Mouse (Mus musculus): Measurements from ENCODE around the gene Tbca.

- TF ChIP-seq CTCF (IDR thresholded peaks at IDR 0.05; ENCODE audit: control insufficient read depth, insufficient read depth, insufficient read length) (no peak), MYOD1 (IDR thresholded peaks at IDR 0.05; ENCODE audit: control insufficient read depth, insufficient read length, low read depth) (no peak), CEBPB (IDR thresholded peaks at IDR 0.05; ENCODE audit: low read depth) (no peak), USF1 (IDR thresholded peaks at IDR 0.05; ENCODE audit: low read depth) (no peak), MYOG (IDR thresholded peaks at IDR 0.05; ENCODE audit: control insufficient read depth, extremely low read depth, insufficient read length) (no peak), MAX (IDR thresholded peaks at IDR 0.05) (no peak), FOSL1 (IDR thresholded peaks at IDR 0.05; ENCODE audit: insufficient read depth, low read length, poor library complexity, severe bottlenecking) (no peak)
These were observed 80.8 kb downstream of the Tbca start for GRCm38 (mm10) chr13:94869541-94869940.

Data from C2C12 (cell line).